Mouse (Mus musculus): ENCODE data around the gene Hnrnpl.
A peak's percentile ranks its signal among the peaks of the same experiment; 100 is the strongest.

Gene Hnrnpl

GRCm38 (mm10) chr7:28812436-28812835 lies 4.1 kb downstream of the Hnrnpl start:
- no peak for DNase-seq (ENCODE audit: low read depth, low spot score)

GRCm38 (mm10) chr7:28812949-28813348 lies 4.6 kb downstream of the Hnrnpl start:
- DNase-seq (ENCODE audit: low read depth, low spot score), result no peak

- no peak for DNase-seq (ENCODE audit: low read depth, low spot score)
These were observed 6.1 kb downstream of the Hnrnpl start for GRCm38 (mm10) chr7:28814306-28815034.

GRCm38 (mm10) chr7:28815230-28815629 lies 6.9 kb downstream of the Hnrnpl start:
- no peak for DNase-seq (ENCODE audit: low read depth, low spot score)

- DNase-seq (ENCODE audit: low read depth, low spot score), result no peak
These were observed 7.9 kb downstream of the Hnrnpl start for GRCm38 (mm10) chr7:28816201-28816600.

GRCm38 (mm10) chr7:28816920-28817319 lies 8.6 kb downstream of the Hnrnpl start:
- no peak for DNase-seq (ENCODE audit: low read depth, low spot score)

GRCm38 (mm10) chr7:28817524-28817923 lies 9.2 kb downstream of the Hnrnpl start:
- DNase-seq (ENCODE audit: low read depth, low spot score), result no peak

GRCm38 (mm10) chr7:28817957-28818356 lies 9.6 kb downstream of the Hnrnpl start:
- DNase-seq (ENCODE audit: low read depth, low spot score), result no peak

- DNase-seq (ENCODE audit: low read depth, low spot score), result no peak
These were observed 10.1 kb downstream of the Hnrnpl start for GRCm38 (mm10) chr7:28818436-28818835.

- DNase-seq (ENCODE audit: low read depth, low spot score), result no peak
These were observed 10.6 kb downstream of the Hnrnpl start for GRCm38 (mm10) chr7:28818861-28819452.

- DNase-seq (ENCODE audit: low read depth, low spot score), result no peak
These were observed 11.2 kb downstream of the Hnrnpl start for GRCm38 (mm10) chr7:28819571-28819970.

- DNase-seq (ENCODE audit: low read depth, low spot score), result no peak
These were observed 12.3 kb downstream of the Hnrnpl start for GRCm38 (mm10) chr7:28820358-28821260.

GRCm38 (mm10) chr7:28821261-28821831 lies 13.0 kb downstream of the Hnrnpl start:
- no peak for DNase-seq (ENCODE audit: low read depth, low spot score)

GRCm38 (mm10) chr7:28822556-28822955 lies 14.2 kb downstream of the Hnrnpl start:
- DNase-seq (ENCODE audit: low read depth, low spot score), result no peak

GRCm38 (mm10) chr7:28822993-28823903 lies 14.9 kb downstream of the Hnrnpl start:
- DNase-seq (ENCODE audit: low read depth, low spot score), result no peak

- DNase-seq (ENCODE audit: low read depth, low spot score), result no peak
These were observed 15.6 kb downstream of the Hnrnpl start for GRCm38 (mm10) chr7:28823932-28824331.

- DNase-seq (ENCODE audit: low read depth, low spot score), result peak; percentile 92
These were observed 16.8 kb downstream of the Hnrnpl start, which contains the start of gene Ech1 for GRCm38 (mm10) chr7:28824941-28825685. Ech1 (plus strand) TSS chr7:28825217.

GRCm38 (mm10) chr7:28825686-28826401 lies 17.5 kb downstream of the Hnrnpl start:
- DNase-seq (ENCODE audit: low read depth, low spot score), result no peak

- DNase-seq (ENCODE audit: low read depth, low spot score), result no peak
These were observed 18.0 kb downstream of the Hnrnpl start for GRCm38 (mm10) chr7:28826402-28826772.
